Comparison of ENCODE assay signal across 8 mouse cellular contexts in the genomic region with DNA sequence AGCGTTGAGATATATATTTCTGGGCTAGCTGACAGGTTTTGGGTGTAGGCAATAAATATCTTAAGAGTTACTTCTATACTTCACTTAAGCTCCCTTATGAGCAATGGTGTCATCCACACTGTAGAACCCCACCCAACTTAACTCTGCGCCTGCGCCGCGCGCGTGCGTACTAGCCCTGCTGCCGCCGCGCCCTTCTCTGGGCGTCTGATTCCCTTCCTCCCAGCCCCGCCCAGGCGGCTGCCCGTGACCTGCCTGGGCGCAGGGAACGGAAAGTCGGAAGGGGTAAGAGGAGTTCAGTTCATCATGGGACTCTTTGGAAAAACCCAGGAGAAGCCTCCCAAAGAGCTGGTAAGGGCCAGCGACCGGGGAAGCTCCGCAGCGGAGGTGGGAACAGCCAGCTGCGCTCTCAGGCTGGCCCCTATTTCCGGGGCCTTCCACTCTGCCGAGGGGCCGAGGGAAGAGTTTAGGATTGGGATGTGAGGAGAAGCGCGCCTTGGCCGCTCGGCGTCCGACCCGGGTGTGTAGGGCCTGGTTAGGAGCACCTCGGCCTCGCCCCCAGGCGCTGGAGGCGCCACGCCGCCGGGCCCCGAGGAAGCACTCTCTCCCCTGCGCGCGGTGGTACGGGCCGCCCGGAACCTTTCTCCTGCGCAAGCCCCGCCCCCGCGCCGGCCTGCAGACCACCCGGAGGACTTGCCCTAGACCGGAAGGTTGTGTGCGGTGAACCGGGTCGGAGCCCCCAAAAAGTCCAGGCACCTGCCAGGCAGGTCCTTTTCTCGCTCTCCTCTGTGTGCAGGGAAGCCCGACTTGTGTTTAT. TPM values are rescaled to one million over a fixed set of nuclear protein-coding genes. Genes with fewer than 3 reads are reported as not detected.
DNase-seq lines count a peak whose midpoint lies in the region; ATAC-seq lines count a peak whose summit lies in the region.

TSS of gene Chmp3 (plus strand) at position 112 of the 814 bp plus-strand sequence.

- peak within 1 kb of the TSS; percentile 93 for H3K9ac ChIP-seq in hindbrain, embryonic 15.5 days

- peak within 1 kb of the TSS; percentile 99 for H3K27ac ChIP-seq in hindbrain, embryonic 15.5 days (replicated peaks)

- peak; percentile 98 for ATAC-seq in hindbrain, embryonic 15.5 days (ENCODE audit: low FRiP score, low read depth)

- H3K27me3 ChIP-seq in hindbrain, embryonic 15.5 days, result no peaks in the 10 kb centered on the region

- H3K4me1 ChIP-seq in hindbrain, embryonic 15.5 days (replicated peaks), result peaks cover 8% of the 10 kb centered on the region

- peak; percentile 95 for DNase-seq in R1 (ENCODE audit: low read depth, low spot score)
- DNase-seq in cerebellum, postnatal 25 days, result peak; percentile 97 to 98
- DNase-seq in frontal cortex, postnatal 36 days (ENCODE audit: low spot score in 2 of 2), result peak; percentile 96 to 98
- DNase-seq in left cerebral cortex, adult 11 months (ENCODE audit: low spot score), result peak; percentile 93
- peak; percentile 97 for DNase-seq in lung, postnatal 4 days
- DNase-seq in retina, postnatal 7 days (ENCODE audit: low read depth, low spot score), result peak; percentile 87
- peak; percentile 98 for DNase-seq in urinary bladder, adult 2 months (ENCODE audit: low spot score)

- H3K36me3 ChIP-seq in hindbrain, embryonic 15.5 days, result 0 out of 2 replicates have a peak, but pooled peaks cover 3% of the 10 kb centered on the region

- no peaks in the 10 kb centered on the region for H3K9me3 ChIP-seq in hindbrain, embryonic 15.5 days

- under 1% methylated on average over 51 of the region's 59 CpGs for WGBS in hindbrain, embryonic 15.5 days

- H3K4me2 ChIP-seq in hindbrain, embryonic 15.5 days, result peak within 1 kb of the TSS; percentile 76

- peak within 1 kb of the TSS; percentile 74 for H3K4me3 ChIP-seq in hindbrain, embryonic 15.5 days

RNA-seq across cellular contexts. Expression of gene Chmp3, which starts in this region (rescaled TPM):
- polyA plus RNA-seq in hindbrain, embryonic 15.5 days (2015; fragmentation: Nextera tagmentation; extraction: Ambion mirVana), result 54.1 and 56.7 TPM in 2 replicates
- polyA plus RNA-seq in urinary bladder, adult 2 months (2012; rRNA removed), result 121 and 128 TPM in 2 replicates

Comparison
In these comparisons a context has a peak if more than half of its experiments do, and no peak if none do; other contexts are left out.
1. Peak in every context shown above with its lines: DNase-seq, ATAC-seq, H3K4me3 ChIP-seq and H3K27ac ChIP-seq.